Mouse (Mus musculus): ENCODE results near the gene Gm49387.

- TF ChIP-seq POLR2A (IDR thresholded peaks at IDR 0.05; ENCODE audit: insufficient read depth, low read length) = no peak
- no peak for TF ChIP-seq CTCF (IDR thresholded peaks at IDR 0.05; ENCODE audit: low read depth, low read length)
Observed at GRCm38 (mm10) chr14:31530847-31531246, 109.8 kb downstream of the Gm49387 start.
